Mouse (Mus musculus): ENCODE data around the gene 2010111I01Rik. TPM values are rescaled to one million over a fixed set of nuclear protein-coding genes. Genes with fewer than 3 reads are reported as not detected.

Gene 2010111I01Rik
- polyA plus RNA-seq, 1 experiment from 2014 or later = 197 TPM

DNA sequence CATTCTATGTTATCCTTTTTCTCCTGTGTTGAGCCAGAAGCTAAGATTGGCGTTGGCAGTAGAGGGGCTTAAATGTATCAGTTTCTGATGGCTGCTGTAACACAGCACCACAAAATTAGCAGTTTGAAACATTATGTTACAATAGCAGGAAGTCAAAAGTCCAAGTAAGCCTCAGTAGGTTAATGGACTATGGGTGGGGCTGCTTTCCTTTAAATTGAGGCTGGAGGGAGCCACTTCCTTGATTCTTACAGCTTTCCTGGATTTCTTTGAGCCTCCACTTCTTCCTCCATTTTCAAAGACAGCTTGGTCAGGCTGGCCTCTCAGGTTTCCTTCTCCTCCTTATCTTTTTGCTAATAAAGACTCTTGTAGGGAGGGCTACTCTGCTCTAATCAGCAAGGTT lies 304.1 kb downstream of the 2010111I01Rik start:
- no peaks in the 10 kb centered on the region for H3K27me3 ChIP-seq
- no peaks in the 10 kb centered on the region for H3K9me3 ChIP-seq (replicated peaks)
- no peak overlapping the region for H3K9ac ChIP-seq
- H3K27ac ChIP-seq (replicated peaks) = peak overlapping the region; percentile 74
- peaks cover 65% of the 10 kb centered on the region for H3K4me1 ChIP-seq
- no peak for ATAC-seq (ENCODE audit: insufficient number of reproducible peaks, low FRiP score, low TSS enrichment, low read depth)
- H3K4me2 ChIP-seq (replicated peaks) = no peak overlapping the region
- H3K4me3 ChIP-seq (replicated peaks) = no peak overlapping the region
- peaks cover 3% of the 10 kb centered on the region; the same call in 1 of the 2 replicates for H3K36me3 ChIP-seq
- WGBS = 41% methylated on average over 1 of the region's 1 CpGs

- 40% methylated on average over 5 of the region's 5 CpGs for WGBS
- Histone ChIP-seq H3K4me2 (replicated peaks) (peak overlapping the region; percentile 35), H3K9ac (no peak overlapping the region), H3K9me3 (replicated peaks) (no peaks in the 10 kb centered on the region), H3K27ac (replicated peaks) (peak overlapping the region; percentile 31), H3K4me3 (replicated peaks) (peak overlapping the region; percentile 14), H3K27me3 (no peaks in the 10 kb centered on the region), H3K4me1 (peaks cover 61% of the 10 kb centered on the region), H3K36me3 (no peaks in the 10 kb centered on the region)
- ATAC-seq (ENCODE audit: insufficient number of reproducible peaks, low FRiP score, low TSS enrichment, low read depth) = no peak
These were observed 305.5 kb downstream of the 2010111I01Rik start for GRCm38 (mm10) chr13:63270191-63270590.

GRCm38 (mm10) chr13:63272017-63272601 lies 307.4 kb downstream of the 2010111I01Rik start:
- 10% methylated on average over 16 of the region's 16 CpGs for WGBS
- Histone ChIP-seq H3K4me2 (replicated peaks) (peak overlapping the region; percentile 60), H3K27ac (replicated peaks) (peak overlapping the region; percentile 90), H3K4me1 (peaks cover 48% of the 10 kb centered on the region), H3K9me3 (replicated peaks) (no peaks in the 10 kb centered on the region), H3K4me3 (replicated peaks) (peak overlapping the region; percentile 56), H3K27me3 (no peaks in the 10 kb centered on the region), H3K9ac (peak overlapping the region; percentile 4; the same call in 1 of the 2 replicates), H3K36me3 (no peaks in the 10 kb centered on the region)
- ATAC-seq (ENCODE audit: insufficient number of reproducible peaks, low FRiP score, low TSS enrichment, low read depth) = no peak

GRCm38 (mm10) chr13:63272602-63273229 lies 308.0 kb downstream of the 2010111I01Rik start:
- Histone ChIP-seq H3K4me3 (replicated peaks) (peak overlapping the region; percentile 56), H3K9me3 (replicated peaks) (no peaks in the 10 kb centered on the region), H3K4me1 (peaks cover 48% of the 10 kb centered on the region), H3K27me3 (no peaks in the 10 kb centered on the region), H3K4me2 (replicated peaks) (peak overlapping the region; percentile 60), H3K27ac (replicated peaks) (peak overlapping the region; percentile 90), H3K36me3 (no peaks in the 10 kb centered on the region), H3K9ac (peak overlapping the region; percentile 31)
- WGBS = 2% methylated on average over 27 of the region's 27 CpGs
- peak; percentile 90 for ATAC-seq (ENCODE audit: insufficient number of reproducible peaks, low FRiP score, low TSS enrichment, low read depth)

GRCm38 (mm10) chr13:63273859-63274258 lies 309.2 kb downstream of the 2010111I01Rik start:
- no peak for ATAC-seq (ENCODE audit: insufficient number of reproducible peaks, low FRiP score, low TSS enrichment, low read depth)
- H3K4me1 ChIP-seq = peaks cover 52% of the 10 kb centered on the region

GRCm38 (mm10) chr13:63274488-63275166 lies 309.9 kb downstream of the 2010111I01Rik start:
- no peaks in the 10 kb centered on the region for H3K36me3 ChIP-seq
- H3K27me3 ChIP-seq = no peaks in the 10 kb centered on the region
- peak overlapping the region; percentile 88 for H3K27ac ChIP-seq (replicated peaks)
- H3K9me3 ChIP-seq (replicated peaks) = no peaks in the 10 kb centered on the region
- no peak for ATAC-seq (ENCODE audit: insufficient number of reproducible peaks, low FRiP score, low TSS enrichment, low read depth)
- H3K9ac ChIP-seq = peak overlapping the region; percentile 58
- 23% methylated on average over 10 of the region's 10 CpGs for WGBS
- peaks cover 55% of the 10 kb centered on the region for H3K4me1 ChIP-seq
- H3K4me2 ChIP-seq (replicated peaks) = peak overlapping the region; percentile 60
- peak overlapping the region; percentile 56 for H3K4me3 ChIP-seq (replicated peaks)

More at GRCm38 (mm10) chr13:63273859-63274258, 309.2 kb downstream of the 2010111I01Rik start:
- 22% methylated on average over 2 of the region's 2 CpGs for WGBS
- H3K9ac ChIP-seq = peak overlapping the region; percentile 58
- peak overlapping the region; percentile 56 for H3K4me3 ChIP-seq (replicated peaks)
- no peaks in the 10 kb centered on the region for H3K36me3 ChIP-seq
- H3K9me3 ChIP-seq (replicated peaks) = no peaks in the 10 kb centered on the region
- no peaks in the 10 kb centered on the region for H3K27me3 ChIP-seq
- H3K27ac ChIP-seq (replicated peaks) = peak overlapping the region; percentile 88
- peak overlapping the region; percentile 60 for H3K4me2 ChIP-seq (replicated peaks)

GRCm38 (mm10) chr13:63276389-63276788 lies 311.7 kb downstream of the 2010111I01Rik start:
- Histone ChIP-seq H3K9me3 (replicated peaks) (no peaks in the 10 kb centered on the region), H3K4me3 (replicated peaks) (peak overlapping the region; percentile 56), H3K9ac (peak overlapping the region; percentile 45), H3K4me2 (replicated peaks) (peak overlapping the region; percentile 60), H3K4me1 (peaks cover 60% of the 10 kb centered on the region), H3K27ac (replicated peaks) (peak overlapping the region; percentile 91), H3K27me3 (no peaks in the 10 kb centered on the region), H3K36me3 (no peaks in the 10 kb centered on the region)
- 51% methylated on average over 4 of the region's 4 CpGs for WGBS
- no peak for ATAC-seq (ENCODE audit: insufficient number of reproducible peaks, low FRiP score, low TSS enrichment, low read depth)

- WGBS = 26% methylated on average over 5 of the region's 5 CpGs
- ATAC-seq (ENCODE audit: insufficient number of reproducible peaks, low FRiP score, low TSS enrichment, low read depth) = no peak
- Histone ChIP-seq H3K9ac (peak overlapping the region; percentile 45), H3K4me2 (replicated peaks) (peak overlapping the region; percentile 60), H3K36me3 (peaks cover 4% of the 10 kb centered on the region; the same call in 1 of the 2 replicates), H3K4me1 (peaks cover 62% of the 10 kb centered on the region), H3K4me3 (replicated peaks) (peak overlapping the region; percentile 56), H3K27me3 (no peaks in the 10 kb centered on the region), H3K9me3 (replicated peaks) (no peaks in the 10 kb centered on the region), H3K27ac (replicated peaks) (peak overlapping the region; percentile 91)
These were observed 312.6 kb downstream of the 2010111I01Rik start for GRCm38 (mm10) chr13:63277316-63277715.

GRCm38 (mm10) chr13:63278141-63278631 lies 313.5 kb downstream of the 2010111I01Rik start:
- no peak for ATAC-seq (ENCODE audit: insufficient number of reproducible peaks, low FRiP score, low TSS enrichment, low read depth)
- Histone ChIP-seq H3K4me3 (replicated peaks) (peak overlapping the region; percentile 56), H3K4me1 (peaks cover 64% of the 10 kb centered on the region), H3K9me3 (replicated peaks) (no peaks in the 10 kb centered on the region), H3K4me2 (replicated peaks) (peak overlapping the region; percentile 60), H3K27me3 (no peaks in the 10 kb centered on the region), H3K36me3 (peaks cover 8% of the 10 kb centered on the region), H3K9ac (peak overlapping the region; percentile 45; the same call in 1 of the 2 replicates), H3K27ac (replicated peaks) (peak overlapping the region; percentile 91)
- WGBS = 12% methylated on average over 5 of the region's 5 CpGs

GRCm38 (mm10) chr13:63278796-63279475 lies 314.2 kb downstream of the 2010111I01Rik start:
- Histone ChIP-seq H3K27ac (replicated peaks) (peak overlapping the region; percentile 91), H3K9me3 (replicated peaks) (no peaks in the 10 kb centered on the region), H3K4me1 (peaks cover 69% of the 10 kb centered on the region), H3K27me3 (no peaks in the 10 kb centered on the region), H3K4me3 (replicated peaks) (peak overlapping the region; percentile 56), H3K9ac (peak overlapping the region; percentile 45), H3K4me2 (replicated peaks) (peak overlapping the region; percentile 60), H3K36me3 (peaks cover 15% of the 10 kb centered on the region)
- ATAC-seq (ENCODE audit: insufficient number of reproducible peaks, low FRiP score, low TSS enrichment, low read depth) = peak; percentile 84
- WGBS = 5% methylated on average over 10 of the region's 10 CpGs
